Mouse (Mus musculus) thymus, postnatal 36 days (tissue): ENCODE data around the gene Jak1.

Experiments used
- DNase-seq, 2 experiments: peaks; one replicate each; pipeline ENCODE4 v3.0.0; 2022; ENCODE audit warnings: mixed read lengths in 2 of 2

The Jak1 gene

GRCm38 (mm10) chr4:101143901-101144300 is 121.2 kb downstream of the Jak1 start:
- DNase-seq = no peak

- DNase-seq = no peak
Observed at GRCm38 (mm10) chr4:101141768-101142167, 123.3 kb downstream of the Jak1 start.

GRCm38 (mm10) chr4:101137975-101138374 is 127.1 kb downstream of the Jak1 start:
- no peak for DNase-seq

GRCm38 (mm10) chr4:101135909-101136308 is 129.2 kb downstream of the Jak1 start:
- DNase-seq = no peak

- DNase-seq = no peak
Observed at GRCm38 (mm10) chr4:101135013-101135412, 130.1 kb downstream of the Jak1 start.

- no peak for DNase-seq
Observed at GRCm38 (mm10) chr4:101121002-101121401, 144.1 kb downstream of the Jak1 start.

- peak in 1 of 2 experiments; percentile 7 for DNase-seq
Observed at GRCm38 (mm10) chr4:101107122-101107521, 158.0 kb downstream of the Jak1 start.
